Mouse (Mus musculus) C2C12 (cell line): ENCODE data around the gene Oip5. TPM values are rescaled to one million over a fixed set of nuclear protein-coding genes. Genes with fewer than 3 reads are reported as not detected.
"Not testable (repeated sequence)": the region's sequence is repeated elsewhere in the genome, so short reads cannot be mapped to it uniquely, and the experiment has no call there.

ENCODE experiments used
- H3K27me3 ChIP-seq: one replicate; pipeline ENCODE4 v1.6.1; 2011; ENCODE audit not compliant: control insufficient read depth, insufficient read depth, insufficient read length
- H3K36me3 ChIP-seq: one replicate; pipeline ENCODE4 v1.6.1; 2011; ENCODE audit not compliant: control insufficient read depth, insufficient read depth
- H3K4me3 ChIP-seq: one replicate; pipeline ENCODE4 v1.5.1; 2011; ENCODE audit warnings: mild to moderate bottlenecking, control low read depth; ENCODE audit not compliant: poor library complexity, insufficient read depth, severe bottlenecking
- H3K79me2 ChIP-seq: one replicate; pipeline ENCODE4 v1.6.1; 2011; ENCODE audit not compliant: control insufficient read depth, insufficient read depth
- H3K79me3 ChIP-seq: one replicate; pipeline ENCODE4 v1.6.1; 2011; ENCODE audit warnings: low read depth, control low read depth
- H3ac ChIP-seq: one replicate; pipeline ENCODE3; 2011; ENCODE audit warnings: low read depth; ENCODE audit not compliant: control insufficient read depth, insufficient read length
- CEBPB ChIP-seq: IDR thresholded peaks from one replicate; pipeline ENCODE4 v1.6.1; 2011; ENCODE audit warnings: low read depth, mild to moderate bottlenecking, control low read depth, moderate library complexity
- CTCF ChIP-seq: IDR thresholded peaks from one replicate; pipeline ENCODE4 v1.5.1; 2011; ENCODE audit not compliant: control insufficient read depth, insufficient read depth, insufficient read length
- FOSL1 ChIP-seq: IDR thresholded peaks from one replicate; pipeline ENCODE4 v1.8.0; 2011; ENCODE audit warnings: mild to moderate bottlenecking, low read length; ENCODE audit not compliant: poor library complexity, insufficient read depth, severe bottlenecking
- MAX ChIP-seq: IDR thresholded peaks from one replicate; pipeline ENCODE4 v1.6.1; 2011; ENCODE audit warnings: mild to moderate bottlenecking, control low read depth
- MYOD1 ChIP-seq: IDR thresholded peaks from one replicate; pipeline ENCODE4 v1.6.1; 2011; ENCODE audit warnings: low read depth; ENCODE audit not compliant: control insufficient read depth, insufficient read length
- MYOG ChIP-seq: IDR thresholded peaks from one replicate; pipeline ENCODE4 v1.6.1; 2011; ENCODE audit not compliant: control insufficient read depth, insufficient read length; ENCODE audit errors: extremely low read depth
- USF1 ChIP-seq: IDR thresholded peaks from one replicate; pipeline ENCODE4 v1.6.1; 2011; ENCODE audit warnings: low read depth, mild to moderate bottlenecking, control low read depth, moderate library complexity
- polyA plus RNA-seq: library from polyadenylated mRNA; unstranded; fragments of >200 nt; fragmentation: generic; extraction: Trizol; gene quantifications from one replicate; pipeline ENCODE4 v1.2.1, GENCODE M21; 2012; ENCODE audit warnings: missing spikeins

The Oip5 gene
- polyA plus RNA-seq, 1 experiment: 9.0 TPM

- Histone ChIP-seq H3K79me2 (no peaks in the 10 kb centered on the region), H3K36me3 (peaks cover 75% of the 10 kb centered on the region), H3K79me3 (no peaks in the 10 kb centered on the region), H3ac (no peak overlapping the region), H3K4me3 (no peak overlapping the region), H3K27me3 (no peaks in the 10 kb centered on the region)
- TF ChIP-seq MAX (no peak), FOSL1 (no peak), USF1 (no peak), MYOG (no peak), MYOD1 (no peak), CEBPB (no peak), CTCF (no peak)
Observed at GRCm38 (mm10) chr2:119636781-119637180, 18.5 kb upstream of the Oip5 start.

- H3K79me3 ChIP-seq: peaks cover 19% of the 10 kb centered on the region
- H3K79me2 ChIP-seq: peaks cover 62% of the 10 kb centered on the region
- H3K36me3 ChIP-seq: peaks cover 23% of the 10 kb centered on the region
- H3K27me3 ChIP-seq: no peaks in the 10 kb centered on the region
- H3K4me3 ChIP-seq: no peak overlapping the region
- H3ac ChIP-seq: no peak overlapping the region
- TF ChIP-seq MYOD1: no peak
- no peak for TF ChIP-seq FOSL1
- no peak for TF ChIP-seq MAX
- TF ChIP-seq MYOG: no peak
- no peak for TF ChIP-seq CTCF
- TF ChIP-seq USF1: no peak
- no peak for TF ChIP-seq CEBPB
Observed at GRCm38 (mm10) chr2:119621302-119621701, 3.0 kb upstream of the Oip5 start.

GRCm38 (mm10) chr2:119619002-119619401 is 733 bp upstream of the Oip5 start:
- H3K27me3 ChIP-seq, H3K36me3 ChIP-seq: not testable (repeated sequence)
- peaks cover 62% of the 10 kb centered on the region for H3K79me2 ChIP-seq
- peak overlapping the region; percentile 64 for H3ac ChIP-seq
- peak overlapping the region; percentile 66 for H3K4me3 ChIP-seq
- H3K79me3 ChIP-seq: peaks cover 19% of the 10 kb centered on the region

DNA sequence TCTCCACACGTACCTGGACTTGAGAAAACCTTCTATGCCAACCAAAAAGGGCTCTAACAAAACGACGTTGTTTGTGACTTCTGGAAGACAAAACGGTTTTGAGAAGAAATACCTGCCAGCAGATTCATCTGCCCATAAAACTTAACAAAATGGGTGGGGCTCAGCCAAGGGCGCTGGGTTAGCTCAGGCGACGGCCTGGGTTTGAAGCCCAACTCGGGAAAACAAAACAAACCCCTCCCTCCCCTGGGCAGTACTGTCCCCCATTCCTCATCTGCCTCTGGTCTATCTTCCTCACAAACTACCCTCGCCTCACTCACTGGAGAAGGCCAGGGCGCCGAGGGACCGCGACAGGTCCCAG is 449 bp downstream of the Oip5 start:
- H3K79me3 ChIP-seq: peaks cover 19% of the 10 kb centered on the region
- no peak for TF ChIP-seq MYOG
- TF ChIP-seq CEBPB: no peak
- TF ChIP-seq MAX: no peak
- TF ChIP-seq CTCF: no peak
- H3K27me3 ChIP-seq: no peaks in the 10 kb centered on the region

DNA sequence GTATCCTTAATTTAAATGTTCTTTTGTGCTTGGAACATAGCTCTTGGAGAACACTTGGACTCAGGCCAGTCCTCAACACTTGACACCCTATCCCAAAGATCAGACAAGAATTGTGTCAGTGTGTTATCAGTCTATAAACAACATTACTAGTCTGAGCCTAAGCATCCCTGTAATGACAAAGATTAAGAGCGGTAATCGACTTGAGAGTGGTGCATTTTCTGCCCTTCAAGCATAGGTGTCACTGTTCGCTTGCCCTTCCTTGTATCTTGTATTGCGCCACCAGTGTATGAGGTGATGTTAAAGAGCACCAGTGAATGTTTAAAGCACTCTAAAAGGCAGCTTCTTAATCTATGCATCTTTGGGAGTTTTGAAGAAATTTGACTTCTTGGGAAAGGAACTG is 11.2 kb downstream of the Oip5 start:
- no peak overlapping the region for H3ac ChIP-seq
- no peaks in the 10 kb centered on the region for H3K27me3 ChIP-seq
- no peak for TF ChIP-seq CEBPB
- no peak for TF ChIP-seq USF1
- no peak for TF ChIP-seq MYOD1
- no peak for TF ChIP-seq CTCF
- TF ChIP-seq MAX: no peak
- no peak for TF ChIP-seq MYOG
- no peak for TF ChIP-seq FOSL1
- peaks cover 86% of the 10 kb centered on the region for H3K36me3 ChIP-seq
- peaks cover 9% of the 10 kb centered on the region for H3K79me3 ChIP-seq
- no peak overlapping the region for H3K4me3 ChIP-seq
- H3K79me2 ChIP-seq: peaks cover 34% of the 10 kb centered on the region

More for the DNA sequence above, 449 bp downstream of the Oip5 start:
- H3K36me3 ChIP-seq: no peaks in the 10 kb centered on the region
- H3K4me3 ChIP-seq: peak overlapping the region; percentile 95
- peaks cover 52% of the 10 kb centered on the region for H3K79me2 ChIP-seq
- H3ac ChIP-seq: peak overlapping the region; percentile 88

DNA sequence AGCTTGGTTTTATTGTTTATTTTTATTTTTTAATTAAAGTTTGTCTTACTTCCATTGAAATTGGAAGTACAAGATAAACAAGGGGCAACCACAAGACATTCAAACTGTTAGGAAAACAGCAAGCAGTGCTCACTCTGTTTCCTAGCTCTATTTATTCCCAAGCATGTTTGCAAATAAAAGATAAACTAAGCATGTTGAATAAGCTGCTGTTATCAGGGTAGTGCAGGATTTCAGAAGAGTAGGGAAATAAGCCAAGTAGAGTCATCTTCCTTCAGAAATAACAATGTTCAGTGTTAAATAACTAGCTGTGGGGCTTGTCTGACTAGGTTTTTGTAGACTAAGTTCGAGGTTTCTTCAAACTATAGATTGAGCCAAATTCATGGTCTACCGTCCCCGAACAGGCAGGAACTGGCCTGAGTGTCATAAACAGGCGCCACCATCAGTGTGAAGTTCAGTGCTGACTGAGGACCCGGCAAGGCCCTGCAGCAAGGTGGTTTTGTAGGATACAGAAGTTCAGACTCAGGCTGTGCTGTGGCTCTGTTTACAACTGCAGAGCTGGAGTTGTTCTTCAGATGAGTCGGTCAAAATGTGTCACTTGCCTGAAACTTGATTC is 12.8 kb downstream of the Oip5 start:
- TF ChIP-seq USF1 (no peak), CEBPB (no peak), MYOD1 (no peak), MYOG (no peak), MAX (no peak), FOSL1 (no peak), CTCF (no peak)
- Histone ChIP-seq H3K27me3 (no peaks in the 10 kb centered on the region), H3ac (no peak overlapping the region), H3K4me3 (no peak overlapping the region), H3K79me3 (peaks cover 13% of the 10 kb centered on the region), H3K36me3 (peaks cover 89% of the 10 kb centered on the region), H3K79me2 (peaks cover 49% of the 10 kb centered on the region)
